ENCODE assay signal across 12 mouse cellular contexts in the genomic region with DNA sequence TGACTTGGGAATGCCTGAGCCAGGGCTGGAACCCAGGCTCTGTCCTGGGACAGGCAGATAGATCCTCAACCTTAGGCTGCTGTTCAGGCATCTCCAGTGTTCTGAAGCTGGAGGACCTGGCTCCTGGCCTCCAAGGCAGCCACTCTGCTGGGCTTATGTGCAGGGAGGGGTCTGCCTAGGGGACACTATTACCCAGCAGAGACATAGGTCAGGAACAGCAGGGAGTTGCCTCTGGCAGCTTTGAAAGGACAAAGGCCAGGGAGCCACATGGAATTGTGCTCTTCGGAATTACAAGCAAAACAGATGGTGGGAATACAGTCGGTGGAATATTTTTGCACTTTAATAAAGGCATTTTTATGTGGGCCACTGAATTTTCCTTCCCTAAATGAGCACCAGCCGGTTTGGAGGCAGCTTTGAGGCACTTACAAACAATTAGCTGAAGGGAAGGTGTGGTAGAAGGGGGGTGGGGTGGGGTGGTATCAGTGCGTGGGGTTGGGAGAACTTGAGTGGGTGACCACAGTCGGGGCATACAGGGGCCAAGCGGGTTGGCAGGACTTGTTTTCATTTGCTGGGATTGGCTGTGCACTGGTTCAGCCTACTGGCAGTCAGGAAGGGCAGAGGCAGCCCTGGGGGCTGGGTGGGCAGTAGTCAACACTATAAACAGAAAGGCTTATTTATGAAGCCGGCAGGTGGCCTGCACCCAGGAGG. TPM values are rescaled to one million over a fixed set of nuclear protein-coding genes. Genes with fewer than 3 reads are reported as not detected.
DNase-seq lines count a peak whose midpoint lies in the region; ATAC-seq and TF ChIP-seq lines count a peak whose summit lies in the region.
"Had no signal": no experiment of that assay in that cellular context is flagged by ENCODE, and none has a peak within 500 bp of the region (broad histone marks: within the 10 kb centered on the region; RNA-seq: fewer than 3 reads in every experiment).

No protein-coding gene starts in this region.

- H3K36me3 ChIP-seq in ES-E14 (ENCODE audit: control insufficient read depth, insufficient read depth, low read length, poor library complexity, severe bottlenecking): no peaks in the 10 kb centered on the region
- H3K36me3 ChIP-seq in forebrain, embryonic 14.5 days (ENCODE audit: control insufficient read depth, insufficient read depth, low read length): no peaks in the 10 kb centered on the region

- no peak overlapping the region for H3K27ac ChIP-seq in ES-E14 (ENCODE audit: insufficient read depth, low read depth, low read length, poor library complexity, severe bottlenecking)
- H3K27ac ChIP-seq in forebrain, embryonic 14.5 days (ENCODE audit: low read depth, low read length): peak overlapping the region; percentile 45; the same call in 1 of the 2 replicates
- H3K27ac ChIP-seq: heart, adult 2 months had no signal

- H3K9me3 ChIP-seq in ES-E14 (ENCODE audit: control insufficient read depth, insufficient read depth, low read depth, low read length): no peaks in the 10 kb centered on the region
- no peaks in the 10 kb centered on the region for H3K9me3 ChIP-seq in forebrain, embryonic 14.5 days (replicated peaks; ENCODE audit: control insufficient read depth, low read length)

- in situ Hi-C loops in ES-E14 (cut with MboI; ENCODE audit: low sequenced_read_pairs in 2 of 2, unreplicated experiment in 2 of 2): no loop called here

- intact Hi-C loops in left cerebral cortex, postnatal 36 days (cut with DNase I): no loop called here

- H3K27me3 ChIP-seq in forebrain, embryonic 14.5 days (replicated peaks; ENCODE audit: control insufficient read depth, insufficient read depth, low read length): no peaks in the 10 kb centered on the region

- peak overlapping the region in 1 of 2 experiments; percentile 23; a peak in 1 of 4 replicates for H3K4me3 ChIP-seq in ES-E14 (ENCODE audit: insufficient read depth in 1 of 2, low read depth in 1 of 2, low read length in 2 of 2, poor library complexity in 1 of 2, severe bottlenecking in 1 of 2)
- H3K4me3 ChIP-seq in forebrain, embryonic 14.5 days (ENCODE audit: low read depth, low read length): no peak overlapping the region
- H3K4me3 ChIP-seq: erythroblast, embryonic 14.5 days; heart, adult 2 months had no signal

- H3K9ac ChIP-seq in ES-E14 (ENCODE audit: insufficient read depth, low read depth, low read length, poor library complexity, severe bottlenecking): peak overlapping the region; percentile 32; the same call in 1 of the 2 replicates
- no peak overlapping the region for H3K9ac ChIP-seq in forebrain, embryonic 14.5 days (ENCODE audit: low read length)

- no peak overlapping the region for H3K4me2 ChIP-seq in forebrain, embryonic 14.5 days (ENCODE audit: low read length)

- peak; percentile 28 to 71 for DNase-seq in layer of hippocampus, adult 18-20 months (ENCODE audit: low spot score in 2 of 2)
- no peak for DNase-seq in layer of hippocampus, adult 9-10 months (ENCODE audit: low spot score)
- no peak for DNase-seq in ES-E14 (ENCODE audit: low read depth, low spot score)
- peak; percentile 66 for DNase-seq in forebrain, embryonic 14.5 days (ENCODE audit: low spot score)
- peak; percentile 40 to 43 for DNase-seq in left cerebral cortex, postnatal 36 days (ENCODE audit: low spot score in 2 of 2)
- no peak for DNase-seq in cerebellum, adult 9-11 months
- DNase-seq in spleen, postnatal 36 days (ENCODE audit: low spot score in 2 of 2): no peak
- DNase-seq: cerebellum, postnatal 25 days; heart, adult 2 months; lung, adult 18-20 months had no signal

- WGBS in forebrain, embryonic 14.5 days: 25% methylated on average over 7 of the region's 7 CpGs

- peaks cover 17 to 42% of the 10 kb centered on the region in 2 experiments for H3K4me1 ChIP-seq in ES-E14 (ENCODE audit: control insufficient read depth in 2 of 2, insufficient read depth in 2 of 2, low read length in 2 of 2, poor library complexity in 1 of 2)
- H3K4me1 ChIP-seq in forebrain, embryonic 14.5 days (ENCODE audit: control insufficient read depth, insufficient read depth, low read length): peaks cover 18% of the 10 kb centered on the region

- peak; percentile 64 for ATAC-seq in forebrain, embryonic 14.5 days
- ATAC-seq: inflammation-experienced regulatory T-cells, adult 6 months had no signal

TF ChIP-seq in ES-E14, 5 proteins besides CTCF, POLR2A, EP300 and RAD21:
- no peak for TF ChIP-seq ZNF384 (IDR thresholded peaks at IDR 0.05; ENCODE audit: low read depth, low read length)
- no peak for TF ChIP-seq ZC3H11A (IDR thresholded peaks at IDR 0.05; ENCODE audit: borderline replicate concordance, low read depth, low read length)
- TF ChIP-seq MAFK (IDR thresholded peaks at IDR 0.05; ENCODE audit: insufficient read depth, low read depth, low read length): no peak
- no peak for TF ChIP-seq CHD2 (IDR thresholded peaks at IDR 0.05; ENCODE audit: low read depth, low read length)
- TF ChIP-seq HCFC1 (IDR thresholded peaks at IDR 0.05; ENCODE audit: borderline replicate concordance, insufficient read depth, low read length): no peak

RNA-seq across cellular contexts. Expression of gene Golga7b, which starts 43.7 kb away (rescaled TPM):
- total RNA-seq in layer of hippocampus, adult 18-20 months (2021): 10 to 100 TPM; 64.3 to 64.4 TPM
- 0.05 and 0.09 TPM in 2 replicates for total RNA-seq in ES-E14 (2012; rRNA removed)
- polyA plus RNA-seq in forebrain, embryonic 14.5 days (2014; fragmentation: Nextera tagmentation; extraction: Ambion mirVana): 13.8 and 18.6 TPM in 2 replicates
- total RNA-seq in left cerebral cortex, postnatal 36 days (2021): 100 to 1,000 TPM; 122 to 150 TPM
- polyA plus RNA-seq: erythroblast, embryonic 14.5 days; inflammation-experienced regulatory T-cells, adult 6 months had no signal

Comparison
In these comparisons a context has a peak if more than half of its experiments do, and no peak if none do; other contexts are left out.
1. DNase-seq: peak in layer of hippocampus, adult 18-20 months (2 of 2), forebrain, embryonic 14.5 days (single experiment) and left cerebral cortex, postnatal 36 days (2 of 2); none in layer of hippocampus, adult 9-10 months (single experiment), ES-E14 (single experiment), cerebellum, adult 9-11 months (single experiment) and spleen, postnatal 36 days (0 of 2).
2. RNA of gene Golga7b, which starts 43.7 kb away (total RNA-seq): 122 to 150 TPM in left cerebral cortex, postnatal 36 days and 64.3 to 64.4 TPM in layer of hippocampus, adult 18-20 months; 0.05 to 0.09 TPM in ES-E14; every median in the first group is over 10 times any median in the second.